Mouse (Mus musculus): Measurements from ENCODE around the gene Ush2a. TPM values are rescaled to one million over a fixed set of nuclear protein-coding genes. Genes with fewer than 3 reads are reported as not detected.

Gene Ush2a
- polyA plus RNA-seq (2012; rRNA removed; ENCODE audit: low replicate concordance): 0.01 TPM in 1 of 2 replicates, not detected in the other

GRCm38 (mm10) chr1:188261903-188262682 lies at the start of gene Ush2a:
Ush2a (plus strand) TSS chr1:188262023.

GRCm38 (mm10) chr1:189007239-189007979 lies 745.6 kb downstream of the Ush2a start, which contains the start of gene Kctd3:
Kctd3 (minus strand) TSS chr1:189007841.

